Mouse (Mus musculus) kidney, adult 2 months (tissue): ENCODE results near the gene Dok7. TPM values are rescaled to one million over a fixed set of nuclear protein-coding genes. Genes with fewer than 3 reads are reported as not detected.

Experiments used
- DNase-seq: peaks from one replicate; pipeline ENCODE4 v3.0.0; 2021
- H3K27ac ChIP-seq: fragments of 200-500 bp; 2 replicates; pipeline ENCODE4 v1.5.1; 2012; ENCODE audit warnings: low read depth, low read length, control low read depth, inconsistent platforms; ENCODE audit not compliant: insufficient read depth
- H3K27me3 ChIP-seq: fragments of 200-500 bp; replicated peaks from 2 replicates; pipeline ENCODE4 v1.6.1; 2012; ENCODE audit warnings: mild to moderate bottlenecking, moderate library complexity, low read length, inconsistent platforms; ENCODE audit not compliant: control insufficient read depth, insufficient read depth
- H3K36me3 ChIP-seq: fragments of 200-500 bp; 2 replicates; pipeline ENCODE4 v1.6.1; 2012; ENCODE audit warnings: mild to moderate bottlenecking, moderate library complexity, low read length, inconsistent platforms; ENCODE audit not compliant: control insufficient read depth, insufficient read depth
- H3K4me1 ChIP-seq: fragments of 200-500 bp; 2 replicates; pipeline ENCODE4 v1.6.1; 2011; ENCODE audit warnings: low read length; ENCODE audit not compliant: control insufficient read depth, insufficient read depth
- H3K4me3 ChIP-seq: fragments of 200-500 bp; 2 replicates; pipeline ENCODE4 v1.5.1; 2011; ENCODE audit warnings: mild to moderate bottlenecking, low read depth, low read length, control low read depth; ENCODE audit not compliant: insufficient read depth
- CTCF ChIP-seq: fragments of 200-500 bp; conservative IDR thresholded peaks from 2 replicates; pipeline ENCODE4 v1.5.1; 2011; ENCODE audit warnings: low read depth, mild to moderate bottlenecking, control low read depth, low read length, moderate library complexity, mixed read lengths; ENCODE audit not compliant: insufficient read depth, insufficient read length
- POLR2A ChIP-seq: fragments of 200-500 bp; IDR thresholded peaks from one replicate; pipeline ENCODE4 v1.6.1; 2011; ENCODE audit warnings: low read depth, low read length, control low read depth
- WGBS: fragments of 180-500 bp; shearing (Covaris S2); methylation state at CpG from one replicate; pipeline ENCODE4 v1.1.7; 2018; 5-methylcytosine and 5-hydroxymethylcytosine counted together
- polyA plus RNA-seq: library from polyadenylated mRNA; depleted of rRNA; stranded (reverse); fragments of >200 nt; gene quantifications from 2 replicates; pipeline ENCODE4 v1.2.3, GENCODE M21; 2012

Gene Dok7
- polyA plus RNA-seq, 1 experiment: 1.6 TPM

- Histone ChIP-seq H3K4me3 (no peak overlapping the region), H3K27me3 (no peaks in the 10 kb centered on the region), H3K4me1 (no peaks in the 10 kb centered on the region), H3K36me3 (no peaks in the 10 kb centered on the region), H3K27ac (no peak overlapping the region)
- WGBS: 81% methylated on average over 9 of the region's 9 CpGs
- TF ChIP-seq POLR2A (no peak), CTCF (no peak)
- DNase-seq: no peak
Observed at GRCm38 (mm10) chr5:35020410-35021241, 35.9 kb upstream of the Dok7 start.

- no peaks in the 10 kb centered on the region for H3K36me3 ChIP-seq
- H3K4me1 ChIP-seq: no peaks in the 10 kb centered on the region
- H3K27me3 ChIP-seq: no peaks in the 10 kb centered on the region
- DNase-seq: peak; percentile 66
- no peak overlapping the region for H3K4me3 ChIP-seq
- H3K27ac ChIP-seq: no peak overlapping the region
- WGBS: 17% methylated on average over 2 of the region's 2 CpGs
- TF ChIP-seq CTCF: peak; percentile 76
- TF ChIP-seq POLR2A: no peak
Observed at GRCm38 (mm10) chr5:35024975-35025374, 31.6 kb upstream of the Dok7 start.

GRCm38 (mm10) chr5:35029303-35029702 lies 27.3 kb upstream of the Dok7 start:
- Histone ChIP-seq H3K4me1 (no peaks in the 10 kb centered on the region), H3K4me3 (no peak overlapping the region), H3K27ac (no peak overlapping the region), H3K27me3 (no peaks in the 10 kb centered on the region), H3K36me3 (no peaks in the 10 kb centered on the region)
- TF ChIP-seq POLR2A (no peak), CTCF (no peak)
- WGBS: 77% methylated on average over 1 of the region's 1 CpGs
- DNase-seq: no peak

- Histone ChIP-seq H3K27me3 (no peaks in the 10 kb centered on the region), H3K4me3 (no peak overlapping the region), H3K36me3 (no peaks in the 10 kb centered on the region), H3K4me1 (no peaks in the 10 kb centered on the region), H3K27ac (no peak overlapping the region)
- no peak for DNase-seq
- WGBS: 95% methylated on average over 5 of the region's 5 CpGs
- no peak for TF ChIP-seq POLR2A
- TF ChIP-seq CTCF: no peak
Observed at GRCm38 (mm10) chr5:35029755-35030154, 26.8 kb upstream of the Dok7 start.

GRCm38 (mm10) chr5:35033068-35033467 lies 23.5 kb upstream of the Dok7 start:
- Histone ChIP-seq H3K4me3 (no peak overlapping the region), H3K4me1 (no peaks in the 10 kb centered on the region), H3K27me3 (no peaks in the 10 kb centered on the region), H3K27ac (no peak overlapping the region), H3K36me3 (no peaks in the 10 kb centered on the region)
- TF ChIP-seq POLR2A (no peak), CTCF (peak; percentile 51)
- peak; percentile 26 for DNase-seq
- 78% methylated on average over 5 of the region's 5 CpGs for WGBS

- Histone ChIP-seq H3K27me3 (no peaks in the 10 kb centered on the region), H3K36me3 (no peaks in the 10 kb centered on the region), H3K27ac (no peak overlapping the region), H3K4me3 (no peak overlapping the region), H3K4me1 (no peaks in the 10 kb centered on the region)
- DNase-seq: no peak
- WGBS: 85% methylated on average over 1 of the region's 1 CpGs
- TF ChIP-seq POLR2A (no peak), CTCF (no peak)
Observed at GRCm38 (mm10) chr5:35033619-35034018, 22.9 kb upstream of the Dok7 start.

- TF ChIP-seq POLR2A (no peak), CTCF (no peak)
- Histone ChIP-seq H3K4me1 (no peaks in the 10 kb centered on the region), H3K27me3 (no peaks in the 10 kb centered on the region), H3K27ac (no peak overlapping the region), H3K36me3 (no peaks in the 10 kb centered on the region), H3K4me3 (no peak overlapping the region)
- WGBS: 84% methylated on average over 5 of the region's 5 CpGs
- DNase-seq: no peak
Observed at GRCm38 (mm10) chr5:35035141-35035540, 21.4 kb upstream of the Dok7 start.
